Mouse (Mus musculus): ENCODE data around the gene Med23. TPM values are rescaled to one million over a fixed set of nuclear protein-coding genes. Genes with fewer than 3 reads are reported as not detected.

Gene Med23
- polyA plus RNA-seq, 1 experiment: 14.2 TPM

DNA sequence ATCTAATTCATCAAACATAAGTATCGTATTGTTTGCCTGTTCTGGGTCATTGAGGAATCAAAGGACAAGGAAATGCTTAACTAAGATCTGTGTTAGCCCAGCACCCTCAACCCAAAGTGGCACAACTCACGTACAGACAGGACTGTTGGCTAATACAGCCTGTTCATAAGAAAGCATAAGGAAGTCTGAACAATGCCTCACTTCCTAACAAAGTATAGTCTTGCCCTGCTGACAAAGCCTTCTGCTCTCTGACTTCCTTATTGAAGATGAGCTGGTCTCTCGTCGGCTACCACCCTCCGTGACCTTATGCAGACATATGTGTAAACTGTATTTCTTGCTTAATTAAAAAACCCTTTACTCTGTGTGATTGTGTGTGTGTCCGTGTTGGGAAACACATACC is 60.4 kb downstream of the Med23 start:
- TF ChIP-seq POLR2A (IDR thresholded peaks at IDR 0.05; ENCODE audit: low read depth, low read length) (no peak), CTCF (conservative IDR thresholded peaks at IDR 0.05; ENCODE audit: insufficient read depth, insufficient read length, low read depth, low read length) (no peak)
- 64% methylated on average over 6 of the region's 6 CpGs for WGBS

DNA sequence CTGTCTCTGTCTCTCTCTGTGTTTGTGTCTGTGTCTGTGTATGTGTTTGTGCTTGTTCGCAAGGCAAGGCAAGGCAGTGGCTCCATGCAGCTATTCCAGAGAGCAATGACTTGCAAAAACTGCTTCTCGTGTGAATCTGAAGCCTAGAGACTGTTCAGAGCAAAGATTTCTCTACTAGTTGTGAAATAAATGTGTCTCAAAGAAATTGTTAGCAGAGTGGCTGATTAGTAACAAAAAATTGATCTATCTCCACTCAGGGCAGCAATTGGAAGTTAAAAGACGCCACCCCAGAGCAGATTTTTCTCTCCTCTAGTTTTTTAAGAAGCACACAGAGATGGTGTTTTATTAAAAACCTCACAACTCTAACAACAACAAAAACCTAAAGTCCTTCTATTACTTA is 78.1 kb downstream of the Med23 start:
- H3K36me3 ChIP-seq (ENCODE audit: control insufficient read depth, insufficient read depth, low read length): no peaks in the 10 kb centered on the region
- TF ChIP-seq POLR2A (IDR thresholded peaks at IDR 0.05; ENCODE audit: low read depth, low read length) (no peak), CTCF (conservative IDR thresholded peaks at IDR 0.05; ENCODE audit: insufficient read depth, insufficient read length, low read depth, low read length) (no peak)
- no peaks in the 10 kb centered on the region for H3K27me3 ChIP-seq (replicated peaks; ENCODE audit: control insufficient read depth, insufficient read depth, low read length)
- H3K27ac ChIP-seq (ENCODE audit: insufficient read depth, low read depth, low read length): no peak overlapping the region
- H3K4me1 ChIP-seq (ENCODE audit: control insufficient read depth, insufficient read depth, low read length): no peaks in the 10 kb centered on the region
- H3K4me3 ChIP-seq (ENCODE audit: insufficient read depth, low read depth, low read length): no peak overlapping the region
- DNase-seq: no peak
- WGBS: 80% methylated on average over 3 of the region's 3 CpGs

More for the DNA sequence above, 60.4 kb downstream of the Med23 start:
- H3K36me3 ChIP-seq (ENCODE audit: control insufficient read depth, insufficient read depth, low read length): no peaks in the 10 kb centered on the region
- no peaks in the 10 kb centered on the region for H3K27me3 ChIP-seq (replicated peaks; ENCODE audit: control insufficient read depth, insufficient read depth, low read length)
- no peak for DNase-seq
- H3K4me1 ChIP-seq (ENCODE audit: control insufficient read depth, insufficient read depth, low read length): no peaks in the 10 kb centered on the region
- no peak overlapping the region for H3K27ac ChIP-seq (ENCODE audit: insufficient read depth, low read depth, low read length)
- H3K4me3 ChIP-seq (ENCODE audit: insufficient read depth, low read depth, low read length): no peak overlapping the region

DNA sequence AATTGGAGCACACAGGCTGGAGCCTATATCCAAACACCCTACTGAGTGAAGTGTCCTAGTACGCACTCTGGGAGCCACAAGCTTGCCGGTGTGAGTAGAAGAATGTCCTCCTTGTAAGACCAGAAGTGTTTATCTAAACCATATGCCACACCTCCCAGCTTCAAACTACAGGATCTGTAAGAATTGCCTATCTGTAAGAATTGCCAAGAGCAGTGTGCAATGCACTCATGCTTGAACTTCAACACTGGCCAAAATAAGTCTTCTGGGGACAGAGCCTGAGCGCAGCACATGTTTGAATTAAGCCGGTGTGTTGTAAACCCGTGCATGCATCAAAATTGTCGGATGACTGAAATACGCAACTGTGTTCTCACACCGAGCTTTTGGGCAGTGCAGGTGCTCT is 78.5 kb downstream of the Med23 start:
- no peak for DNase-seq

DNA sequence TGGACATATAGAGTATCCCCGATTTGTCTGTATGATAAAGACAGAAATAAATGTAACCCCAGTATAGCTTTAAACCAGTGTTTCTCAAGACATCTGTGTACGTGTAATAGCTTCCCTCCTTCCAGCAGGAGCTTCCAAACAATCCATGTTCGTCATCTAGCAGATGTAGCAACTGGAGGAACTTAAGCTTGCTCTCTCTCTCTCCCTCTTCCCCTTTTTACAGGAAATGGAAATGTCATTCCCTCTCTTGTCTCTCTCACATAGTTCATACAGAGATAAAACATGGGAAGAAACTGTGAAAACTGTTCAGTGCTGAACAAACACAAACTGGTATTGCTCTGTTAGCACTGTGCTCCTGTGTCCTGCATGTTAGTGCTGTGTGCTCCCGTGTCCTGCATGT is 80.4 kb downstream of the Med23 start:
- Histone ChIP-seq H3K36me3 (ENCODE audit: control insufficient read depth, insufficient read depth, low read length) (no peaks in the 10 kb centered on the region), H3K27ac (ENCODE audit: insufficient read depth, low read depth, low read length) (no peak overlapping the region), H3K4me1 (ENCODE audit: control insufficient read depth, insufficient read depth, low read length) (no peaks in the 10 kb centered on the region), H3K4me3 (ENCODE audit: insufficient read depth, low read depth, low read length) (no peak overlapping the region), H3K27me3 (replicated peaks; ENCODE audit: control insufficient read depth, insufficient read depth, low read length) (no peaks in the 10 kb centered on the region)
- TF ChIP-seq POLR2A (IDR thresholded peaks at IDR 0.05; ENCODE audit: low read depth, low read length) (no peak), CTCF (conservative IDR thresholded peaks at IDR 0.05; ENCODE audit: insufficient read depth, insufficient read length, low read depth, low read length) (no peak)
- no peak for DNase-seq
- WGBS: 82% methylated on average over 4 of the region's 4 CpGs

More for the DNA sequence above, 78.5 kb downstream of the Med23 start:
- Histone ChIP-seq H3K4me3 (ENCODE audit: insufficient read depth, low read depth, low read length) (no peak overlapping the region), H3K4me1 (ENCODE audit: control insufficient read depth, insufficient read depth, low read length) (no peaks in the 10 kb centered on the region), H3K27me3 (replicated peaks; ENCODE audit: control insufficient read depth, insufficient read depth, low read length) (no peaks in the 10 kb centered on the region), H3K27ac (ENCODE audit: insufficient read depth, low read depth, low read length) (no peak overlapping the region), H3K36me3 (ENCODE audit: control insufficient read depth, insufficient read depth, low read length) (no peaks in the 10 kb centered on the region)
- 60% methylated on average over 8 of the region's 8 CpGs for WGBS
- no peak for TF ChIP-seq POLR2A (IDR thresholded peaks at IDR 0.05; ENCODE audit: low read depth, low read length)

DNA sequence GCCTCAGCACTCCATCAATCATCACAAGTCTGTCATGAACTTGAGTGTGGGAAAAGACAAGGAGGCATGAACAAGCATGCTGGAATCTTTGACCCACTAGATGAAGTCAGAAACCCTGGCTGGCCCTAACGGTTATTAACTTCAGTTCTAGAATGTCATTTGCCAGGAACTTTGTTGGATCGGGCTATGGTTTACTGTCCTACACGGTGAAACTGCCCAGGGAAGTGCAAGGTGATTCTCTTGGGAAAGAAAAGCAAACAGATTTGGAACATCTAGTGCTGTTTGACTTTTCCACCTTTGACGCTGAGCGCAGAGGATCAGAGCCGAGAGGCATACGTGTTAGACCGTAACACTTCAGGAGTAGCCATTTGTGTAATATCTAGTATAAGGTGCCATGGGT is 81.8 kb downstream of the Med23 start:
- H3K27me3 ChIP-seq (replicated peaks; ENCODE audit: control insufficient read depth, insufficient read depth, low read length): no peaks in the 10 kb centered on the region
- TF ChIP-seq CTCF (conservative IDR thresholded peaks at IDR 0.05; ENCODE audit: insufficient read depth, insufficient read length, low read depth, low read length) (no peak), POLR2A (IDR thresholded peaks at IDR 0.05; ENCODE audit: low read depth, low read length) (no peak)
- WGBS: 74% methylated on average over 8 of the region's 8 CpGs
- no peak overlapping the region for H3K4me3 ChIP-seq (ENCODE audit: insufficient read depth, low read depth, low read length)
- H3K36me3 ChIP-seq (ENCODE audit: control insufficient read depth, insufficient read depth, low read length): no peaks in the 10 kb centered on the region
- H3K4me1 ChIP-seq (ENCODE audit: control insufficient read depth, insufficient read depth, low read length): no peaks in the 10 kb centered on the region
- DNase-seq: no peak
- H3K27ac ChIP-seq (ENCODE audit: insufficient read depth, low read depth, low read length): no peak overlapping the region

DNA sequence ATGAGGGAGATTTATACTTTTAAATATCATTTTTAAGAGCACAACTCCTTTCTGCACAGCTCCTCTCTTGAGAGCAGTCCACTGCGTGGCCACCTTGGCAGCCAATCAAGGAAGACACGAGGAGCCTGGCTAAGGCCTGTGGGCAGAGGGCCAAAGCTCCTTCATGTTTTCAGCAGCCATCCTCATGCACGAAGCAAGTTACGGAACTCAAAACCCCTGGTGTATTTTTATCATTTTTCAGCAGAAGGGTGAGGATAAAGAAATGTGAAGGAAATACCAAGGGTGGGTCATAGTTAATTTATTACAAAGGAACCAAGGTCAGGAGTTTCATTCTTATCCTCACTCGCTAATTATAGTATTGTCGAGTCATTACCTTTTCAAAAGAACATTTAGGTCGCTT is 82.8 kb downstream of the Med23 start:
- H3K27ac ChIP-seq (ENCODE audit: insufficient read depth, low read depth, low read length): no peak overlapping the region
- no peaks in the 10 kb centered on the region for H3K36me3 ChIP-seq (ENCODE audit: control insufficient read depth, insufficient read depth, low read length)
- H3K27me3 ChIP-seq (replicated peaks; ENCODE audit: control insufficient read depth, insufficient read depth, low read length): no peaks in the 10 kb centered on the region
- no peak overlapping the region for H3K4me3 ChIP-seq (ENCODE audit: insufficient read depth, low read depth, low read length)
- 44% methylated on average over 7 of the region's 7 CpGs for WGBS
- no peak for TF ChIP-seq POLR2A (IDR thresholded peaks at IDR 0.05; ENCODE audit: low read depth, low read length)
- TF ChIP-seq CTCF (conservative IDR thresholded peaks at IDR 0.05; ENCODE audit: insufficient read depth, insufficient read length, low read depth, low read length): no peak
- no peaks in the 10 kb centered on the region for H3K4me1 ChIP-seq (ENCODE audit: control insufficient read depth, insufficient read depth, low read length)
- DNase-seq: peak; percentile 37

DNA sequence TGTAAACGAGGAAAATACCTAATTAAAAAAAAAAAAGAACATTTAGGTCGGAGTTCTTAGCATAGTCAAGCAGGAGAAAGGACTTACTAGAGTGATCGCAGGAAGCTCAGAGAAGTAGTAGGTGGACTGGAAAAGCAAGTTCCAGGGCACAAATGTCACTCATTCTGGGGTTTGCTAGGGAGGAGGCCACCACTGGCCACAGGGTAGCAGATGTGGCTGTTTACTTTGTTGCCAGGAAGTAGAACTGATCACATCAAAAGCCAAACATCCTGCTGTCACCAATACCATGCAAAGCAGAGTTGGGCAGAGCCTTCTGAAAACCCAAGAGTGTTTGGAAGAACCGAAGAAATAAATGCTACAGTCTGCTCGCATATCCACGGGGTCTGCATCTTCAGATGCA is 84.1 kb downstream of the Med23 start:
- TF ChIP-seq CTCF (conservative IDR thresholded peaks at IDR 0.05; ENCODE audit: insufficient read depth, insufficient read length, low read depth, low read length) (no peak), POLR2A (IDR thresholded peaks at IDR 0.05; ENCODE audit: low read depth, low read length) (no peak)
- 82% methylated on average over 6 of the region's 6 CpGs for WGBS
- DNase-seq: no peak
- H3K27ac ChIP-seq (ENCODE audit: insufficient read depth, low read depth, low read length): no peak overlapping the region
- H3K4me1 ChIP-seq (ENCODE audit: control insufficient read depth, insufficient read depth, low read length): peaks cover 3% of the 10 kb centered on the region; the same call in 1 of the 2 replicates
- no peaks in the 10 kb centered on the region for H3K36me3 ChIP-seq (ENCODE audit: control insufficient read depth, insufficient read depth, low read length)
- H3K4me3 ChIP-seq (ENCODE audit: insufficient read depth, low read depth, low read length): no peak overlapping the region
- H3K27me3 ChIP-seq (replicated peaks; ENCODE audit: control insufficient read depth, insufficient read depth, low read length): no peaks in the 10 kb centered on the region

Measured in kidney, adult 2 months (tissue).